Mouse (Mus musculus): ENCODE results near the gene Dpy19l1. TPM values are rescaled to one million over a fixed set of nuclear protein-coding genes. Genes with fewer than 3 reads are reported as not detected.

The Dpy19l1 gene
- polyA plus RNA-seq, 1 experiment from 2014 or later, result 9.3 TPM

DNA sequence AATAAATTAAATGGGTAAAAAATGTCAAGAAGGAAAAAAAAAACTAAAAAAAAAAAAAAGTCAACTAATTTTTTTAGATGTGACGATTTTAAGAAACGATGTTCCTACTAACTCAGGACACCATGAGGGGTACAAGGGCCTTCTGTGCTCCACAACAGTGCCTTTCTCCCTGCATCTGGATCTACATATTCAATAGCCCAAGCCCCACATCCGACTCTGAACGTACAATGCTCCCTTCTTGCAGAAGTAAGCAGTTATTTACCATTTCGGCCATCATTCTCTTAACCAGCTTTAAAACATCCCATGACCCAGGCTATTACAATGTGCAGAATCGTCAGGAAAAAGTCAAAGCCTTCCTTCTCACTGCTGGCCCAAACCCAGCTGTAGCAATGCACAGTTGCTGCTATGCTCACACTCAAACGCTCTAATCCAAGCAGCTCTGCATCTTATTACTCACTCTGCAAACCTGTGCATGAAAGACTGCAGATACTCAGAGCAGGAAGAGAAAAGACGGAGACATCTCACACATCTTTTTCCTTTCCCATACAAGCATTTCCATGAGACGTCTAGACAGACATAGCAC, 41.5 kb downstream of the Dpy19l1 start:
- no peak overlapping the region for H3K9ac ChIP-seq
- H3K4me1 ChIP-seq, result no peaks in the 10 kb centered on the region
- ATAC-seq (replicated peaks; ENCODE audit: low FRiP score), result no peak
- H3K4me2 ChIP-seq, result no peak overlapping the region
- no peak overlapping the region for H3K27ac ChIP-seq
- H3K36me3 ChIP-seq, result peaks cover 9% of the 10 kb centered on the region; the same call in 1 of the 2 replicates
- H3K4me3 ChIP-seq (replicated peaks), result no peak overlapping the region
- WGBS, result 90% methylated on average over 9 of the region's 9 CpGs
- no peaks in the 10 kb centered on the region for H3K27me3 ChIP-seq
- H3K9me3 ChIP-seq (replicated peaks), result no peaks in the 10 kb centered on the region

DNA sequence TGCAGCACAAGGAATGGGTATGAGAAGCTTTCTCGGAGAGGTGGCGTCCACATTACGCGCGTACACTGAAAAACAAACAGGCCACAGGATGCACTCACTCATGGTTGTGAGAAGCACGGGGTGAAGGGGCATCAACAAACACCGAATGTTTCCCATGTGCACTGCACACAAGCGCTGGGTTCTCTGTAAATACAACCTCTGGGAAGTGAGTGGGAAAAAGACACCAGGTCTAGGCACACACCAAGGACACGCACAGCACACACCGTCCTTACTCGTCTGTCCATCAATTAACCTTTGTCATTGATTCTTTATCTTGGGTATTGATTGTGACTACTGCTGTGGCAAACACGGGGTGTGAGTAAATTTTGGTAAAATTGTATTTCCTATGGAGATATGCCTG, 49.1 kb downstream of the Dpy19l1 start:
- H3K27me3 ChIP-seq, result no peaks in the 10 kb centered on the region
- H3K27ac ChIP-seq, result no peak overlapping the region
- 90% methylated on average over 12 of the region's 12 CpGs for WGBS
- H3K36me3 ChIP-seq, result peaks cover 6% of the 10 kb centered on the region; the same call in 1 of the 2 replicates
- no peaks in the 10 kb centered on the region for H3K4me1 ChIP-seq
- ATAC-seq (replicated peaks; ENCODE audit: low FRiP score), result no peak
- no peak overlapping the region for H3K9ac ChIP-seq
- H3K4me3 ChIP-seq (replicated peaks), result no peak overlapping the region
- no peaks in the 10 kb centered on the region for H3K9me3 ChIP-seq (replicated peaks)
- no peak overlapping the region for H3K4me2 ChIP-seq

DNA sequence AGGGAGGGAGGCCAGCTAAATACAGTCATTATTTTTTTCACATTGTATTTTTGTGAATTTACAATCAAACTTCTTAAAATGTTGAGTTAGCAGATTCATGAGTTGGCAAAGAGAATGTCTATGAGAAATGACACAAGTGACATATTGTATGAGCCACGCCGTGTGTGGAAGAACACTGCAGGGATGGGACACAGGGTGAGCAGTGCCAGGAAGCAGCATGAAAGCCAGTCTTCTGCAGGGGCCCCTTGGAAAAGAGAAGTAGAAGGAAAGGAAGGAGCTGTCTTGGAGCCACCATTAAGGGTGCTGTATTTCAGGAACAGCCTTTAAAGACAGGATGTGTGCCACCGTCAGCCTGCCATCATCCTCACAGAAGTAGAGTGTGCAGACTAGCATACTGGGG, 52.0 kb downstream of the Dpy19l1 start:
- H3K4me2 ChIP-seq, result no peak overlapping the region
- no peaks in the 10 kb centered on the region for H3K27me3 ChIP-seq
- H3K36me3 ChIP-seq, result peaks cover 13% of the 10 kb centered on the region
- no peaks in the 10 kb centered on the region for H3K4me1 ChIP-seq
- H3K4me3 ChIP-seq (replicated peaks), result no peak overlapping the region
- no peak overlapping the region for H3K27ac ChIP-seq
- ATAC-seq (replicated peaks; ENCODE audit: low FRiP score), result no peak
- WGBS, result 79% methylated on average over 3 of the region's 3 CpGs
- H3K9me3 ChIP-seq (replicated peaks), result no peaks in the 10 kb centered on the region
- no peak overlapping the region for H3K9ac ChIP-seq

DNA sequence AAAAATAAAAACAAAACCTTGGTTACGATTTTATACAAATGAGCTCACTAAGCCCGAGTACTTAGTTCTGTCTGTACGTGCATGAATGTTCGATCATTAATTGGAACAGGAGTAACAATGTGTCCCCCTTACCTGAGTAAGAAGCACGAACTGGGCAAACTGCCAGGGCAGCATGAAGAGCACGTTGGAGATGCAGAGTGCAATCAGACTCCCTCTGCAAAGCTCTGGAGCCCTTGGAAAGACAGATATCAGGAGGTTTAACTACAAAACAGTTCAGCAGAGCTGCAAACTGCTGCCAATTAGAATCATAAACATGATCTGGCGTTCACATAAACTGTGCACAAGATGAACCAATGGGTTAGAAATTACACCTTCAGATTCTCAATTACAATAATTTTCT, 52.4 kb downstream of the Dpy19l1 start:
- ATAC-seq (replicated peaks; ENCODE audit: low FRiP score), result no peak
- H3K36me3 ChIP-seq, result peaks cover 14% of the 10 kb centered on the region
- WGBS, result 83% methylated on average over 7 of the region's 7 CpGs
- no peak overlapping the region for H3K4me2 ChIP-seq
- H3K9ac ChIP-seq, result no peak overlapping the region
- H3K27me3 ChIP-seq, result no peaks in the 10 kb centered on the region
- no peak overlapping the region for H3K4me3 ChIP-seq (replicated peaks)
- no peaks in the 10 kb centered on the region for H3K9me3 ChIP-seq (replicated peaks)
- no peak overlapping the region for H3K27ac ChIP-seq
- H3K4me1 ChIP-seq, result no peaks in the 10 kb centered on the region

DNA sequence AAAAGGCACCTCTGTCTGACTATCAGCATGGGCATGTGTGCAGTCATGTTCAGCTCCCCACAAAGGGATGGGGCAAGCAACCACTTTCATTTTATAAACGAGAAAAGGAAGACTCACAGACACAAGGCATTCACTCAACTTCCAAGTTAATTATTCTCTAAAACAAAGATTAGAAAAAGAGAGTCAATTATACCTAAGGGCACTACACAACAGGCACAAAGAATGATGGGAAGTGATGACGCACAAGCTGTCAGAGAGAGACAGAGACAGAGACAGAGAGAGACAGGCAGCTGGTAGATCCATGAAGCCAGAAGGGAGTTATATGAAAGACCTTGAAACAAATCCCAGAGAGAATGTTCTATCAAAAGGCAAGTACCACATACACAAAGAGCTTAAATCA, 68.0 kb downstream of the Dpy19l1 start:
- 0 out of 2 replicates have a peak overlapping the region, but pooled peaks have one; percentile 37 for H3K27ac ChIP-seq
- H3K4me1 ChIP-seq, result 0 out of 2 replicates have a peak, but pooled peaks cover 4% of the 10 kb centered on the region
- no peaks in the 10 kb centered on the region for H3K9me3 ChIP-seq (replicated peaks)
- H3K4me3 ChIP-seq (replicated peaks), result no peak overlapping the region
- peaks cover 14% of the 10 kb centered on the region for H3K36me3 ChIP-seq
- no peaks in the 10 kb centered on the region for H3K27me3 ChIP-seq
- no peak for ATAC-seq (replicated peaks; ENCODE audit: low FRiP score)
- no peak overlapping the region for H3K4me2 ChIP-seq
- no peak overlapping the region for H3K9ac ChIP-seq
- WGBS, result 69% methylated on average over 2 of the region's 2 CpGs

DNA sequence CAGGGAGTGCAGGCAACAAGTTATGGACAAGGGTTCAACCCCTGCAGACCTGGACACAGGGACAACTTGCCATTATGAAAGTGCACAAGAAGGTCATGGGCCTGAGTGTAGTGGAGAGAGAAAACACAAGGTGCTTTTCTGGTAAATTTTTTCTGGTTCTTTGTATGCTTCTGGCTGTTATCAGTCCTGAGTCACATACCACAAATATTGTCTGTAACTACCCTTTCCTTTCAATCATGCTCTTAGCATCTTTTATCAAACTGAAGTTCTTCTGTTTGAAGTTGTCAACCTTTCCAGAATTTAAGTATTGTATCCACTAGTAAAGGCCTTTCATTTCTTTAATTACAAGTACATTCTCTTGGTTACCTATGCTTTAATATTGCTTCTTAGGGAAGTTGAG, 73.2 kb downstream of the Dpy19l1 start:
- H3K4me1 ChIP-seq, result 0 out of 2 replicates have a peak, but pooled peaks cover 3% of the 10 kb centered on the region
- no peak overlapping the region for H3K9ac ChIP-seq
- H3K9me3 ChIP-seq (replicated peaks), result no peaks in the 10 kb centered on the region

DNA sequence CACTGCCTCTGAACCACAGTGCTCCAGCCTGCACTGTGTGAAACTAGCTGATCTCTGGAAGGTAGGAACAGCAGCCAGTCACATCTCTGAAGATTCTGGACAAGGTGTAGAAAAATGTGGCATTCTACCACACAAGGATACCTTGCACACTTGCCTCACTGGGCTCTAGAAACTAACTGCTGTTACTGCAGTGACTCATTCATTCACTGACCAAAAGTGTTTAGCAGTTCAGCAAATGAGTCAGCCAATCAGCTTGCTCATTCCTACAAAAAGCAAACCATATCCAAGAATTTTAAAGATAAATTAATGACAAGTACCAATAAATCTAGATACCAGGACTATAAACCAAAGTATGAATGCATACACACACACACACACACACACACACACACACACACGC, 77.3 kb downstream of the Dpy19l1 start:
- Histone ChIP-seq H3K27me3 (no peaks in the 10 kb centered on the region), H3K4me2 (no peak overlapping the region), H3K4me3 (replicated peaks) (no peak overlapping the region), H3K4me1 (no peaks in the 10 kb centered on the region), H3K9me3 (replicated peaks) (no peaks in the 10 kb centered on the region), H3K9ac (no peak overlapping the region), H3K27ac (no peak overlapping the region), H3K36me3 (peaks cover 41% of the 10 kb centered on the region)
- 79% methylated on average over 1 of the region's 1 CpGs for WGBS
- ATAC-seq (replicated peaks; ENCODE audit: low FRiP score), result no peak

More for the DNA sequence above, 73.2 kb downstream of the Dpy19l1 start:
- no peak for ATAC-seq (replicated peaks; ENCODE audit: low FRiP score)
- Histone ChIP-seq H3K36me3 (peaks cover 13% of the 10 kb centered on the region; the same call in 1 of the 2 replicates), H3K27me3 (no peaks in the 10 kb centered on the region), H3K4me2 (no peak overlapping the region), H3K4me3 (replicated peaks) (no peak overlapping the region), H3K27ac (no peak overlapping the region)

DNA sequence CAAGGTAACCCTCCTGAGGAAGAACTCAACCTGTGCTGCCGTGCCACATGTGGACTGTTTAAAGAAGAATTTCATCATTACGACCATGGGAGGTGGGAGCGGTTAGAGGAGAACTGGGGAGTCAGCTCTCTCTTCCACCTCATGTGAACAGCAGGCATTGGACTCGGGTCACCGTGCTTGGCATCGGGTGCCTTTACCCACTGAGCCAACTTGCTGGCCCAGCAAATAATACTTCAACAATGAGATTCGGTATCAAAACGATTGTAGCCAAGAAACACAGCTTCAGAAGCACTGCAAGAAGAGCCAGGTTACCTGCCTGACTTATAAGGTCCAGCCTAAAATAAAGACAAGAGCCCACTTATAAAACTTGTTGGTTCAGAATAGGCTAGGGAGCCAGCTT, 79.7 kb downstream of the Dpy19l1 start:
- Histone ChIP-seq H3K27ac (no peak overlapping the region), H3K4me3 (replicated peaks) (no peak overlapping the region), H3K36me3 (peaks cover 54% of the 10 kb centered on the region), H3K4me2 (no peak overlapping the region), H3K4me1 (no peaks in the 10 kb centered on the region), H3K9me3 (replicated peaks) (no peaks in the 10 kb centered on the region), H3K9ac (no peak overlapping the region), H3K27me3 (no peaks in the 10 kb centered on the region)
- no peak for ATAC-seq (replicated peaks; ENCODE audit: low FRiP score)
- WGBS, result 94% methylated on average over 8 of the region's 8 CpGs

DNA sequence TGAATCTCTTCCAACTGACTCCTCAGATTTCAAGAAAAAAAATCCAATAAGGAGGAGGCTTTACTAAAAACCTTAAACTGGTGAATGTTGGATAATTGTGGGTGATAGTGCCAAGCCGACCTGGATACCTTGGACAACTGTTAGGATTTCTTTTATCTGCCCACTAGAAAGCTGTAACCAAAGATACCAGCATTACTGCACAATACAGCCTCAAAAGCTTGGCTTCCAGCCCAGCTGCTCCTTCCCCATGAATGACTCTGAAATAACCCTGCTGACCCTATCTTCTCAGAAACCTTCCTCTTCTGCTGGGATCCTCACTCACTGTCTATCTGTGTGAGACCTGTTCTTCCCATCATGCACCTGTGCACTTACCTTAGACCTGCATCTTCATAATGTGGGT, 81.1 kb downstream of the Dpy19l1 start:
- Histone ChIP-seq H3K4me3 (replicated peaks) (no peak overlapping the region), H3K4me1 (no peaks in the 10 kb centered on the region), H3K27ac (no peak overlapping the region), H3K36me3 (peaks cover 60% of the 10 kb centered on the region), H3K27me3 (no peaks in the 10 kb centered on the region), H3K9me3 (replicated peaks) (no peaks in the 10 kb centered on the region), H3K9ac (no peak overlapping the region), H3K4me2 (no peak overlapping the region)
- WGBS, result 72% methylated on average over 1 of the region's 1 CpGs
- ATAC-seq (replicated peaks; ENCODE audit: low FRiP score), result no peak

DNA sequence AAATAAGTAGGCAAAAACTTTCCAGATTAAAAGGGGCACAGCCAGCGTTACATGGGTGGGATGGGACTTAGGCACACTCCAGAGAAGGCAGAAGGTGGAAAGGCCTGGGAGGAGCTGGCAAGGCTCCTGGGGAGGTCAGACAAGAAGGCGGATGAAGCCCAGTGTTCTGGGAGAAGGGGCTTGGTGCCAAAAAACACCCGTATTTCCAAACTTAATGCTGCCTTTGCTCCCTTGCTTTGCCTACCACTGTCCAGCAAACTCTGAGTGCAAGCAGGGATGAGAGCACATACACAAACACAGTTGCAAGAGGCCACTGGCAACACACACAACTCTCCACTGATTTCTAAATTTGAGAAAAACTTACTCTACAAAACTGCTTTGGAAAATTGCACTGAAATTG, 81.7 kb downstream of the Dpy19l1 start:
- Histone ChIP-seq H3K4me1 (no peaks in the 10 kb centered on the region), H3K36me3 (peaks cover 60% of the 10 kb centered on the region), H3K4me2 (no peak overlapping the region), H3K9me3 (replicated peaks) (no peaks in the 10 kb centered on the region), H3K27ac (no peak overlapping the region), H3K4me3 (replicated peaks) (no peak overlapping the region), H3K27me3 (no peaks in the 10 kb centered on the region), H3K9ac (no peak overlapping the region)
- WGBS, result 92% methylated on average over 3 of the region's 3 CpGs
- no peak for ATAC-seq (replicated peaks; ENCODE audit: low FRiP score)

DNA sequence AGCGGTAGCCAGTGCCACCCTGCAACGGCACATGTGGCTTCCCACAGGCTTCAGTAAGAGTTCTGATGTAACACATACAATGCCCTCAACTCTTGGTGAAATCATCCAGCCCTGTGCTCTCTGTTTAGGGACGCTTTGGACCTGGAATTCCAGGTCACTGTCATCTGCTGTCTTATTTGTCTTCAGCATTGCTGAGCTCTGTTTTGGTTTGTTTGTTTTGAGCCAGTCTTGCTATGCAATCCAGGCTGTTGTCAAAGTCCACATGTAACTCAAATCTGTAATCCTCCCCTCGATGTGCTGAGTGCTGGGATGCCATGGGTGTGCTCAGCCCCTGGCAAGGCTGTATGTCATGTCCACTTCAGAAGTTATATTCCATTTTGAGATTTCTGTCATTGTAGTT, 82.8 kb downstream of the Dpy19l1 start:
- no peak for ATAC-seq (replicated peaks; ENCODE audit: low FRiP score)
- WGBS, result 96% methylated on average over 4 of the region's 4 CpGs
- no peak overlapping the region for H3K27ac ChIP-seq

DNA sequence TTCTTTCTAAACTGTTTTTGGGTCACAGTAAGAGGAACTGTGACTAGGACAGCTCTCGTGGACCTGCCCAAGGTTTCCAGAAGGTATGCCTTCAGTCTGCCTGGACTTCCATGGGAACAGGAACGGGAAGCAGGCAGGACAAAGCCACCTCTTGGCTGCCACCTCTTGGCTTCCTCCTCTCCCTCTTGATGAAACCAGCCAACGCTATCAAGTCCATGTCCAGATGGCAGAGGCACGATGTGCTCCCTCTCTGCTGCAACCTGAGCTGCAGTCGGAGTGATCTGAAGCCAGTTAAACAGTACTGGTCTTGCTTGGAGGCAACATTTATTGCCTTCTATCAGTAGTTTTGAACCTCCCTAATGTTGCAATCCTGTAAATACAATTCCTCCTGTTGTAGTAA, 84.7 kb downstream of the Dpy19l1 start:
- WGBS, result 91% methylated on average over 5 of the region's 5 CpGs
- peaks cover 51% of the 10 kb centered on the region for H3K36me3 ChIP-seq
- no peak overlapping the region for H3K9ac ChIP-seq
- no peak overlapping the region for H3K27ac ChIP-seq
- H3K4me2 ChIP-seq, result no peak overlapping the region
- no peak overlapping the region for H3K4me3 ChIP-seq (replicated peaks)
- H3K4me1 ChIP-seq, result no peaks in the 10 kb centered on the region
- no peaks in the 10 kb centered on the region for H3K27me3 ChIP-seq
- H3K9me3 ChIP-seq (replicated peaks), result no peaks in the 10 kb centered on the region
- no peak for ATAC-seq (replicated peaks; ENCODE audit: low FRiP score)

More for the DNA sequence above, 82.8 kb downstream of the Dpy19l1 start:
- H3K9ac ChIP-seq, result no peak overlapping the region
- no peaks in the 10 kb centered on the region for H3K9me3 ChIP-seq (replicated peaks)
- H3K36me3 ChIP-seq, result peaks cover 56% of the 10 kb centered on the region
- no peak overlapping the region for H3K4me2 ChIP-seq
- H3K4me3 ChIP-seq (replicated peaks), result no peak overlapping the region
- H3K27me3 ChIP-seq, result no peaks in the 10 kb centered on the region
- no peaks in the 10 kb centered on the region for H3K4me1 ChIP-seq

DNA sequence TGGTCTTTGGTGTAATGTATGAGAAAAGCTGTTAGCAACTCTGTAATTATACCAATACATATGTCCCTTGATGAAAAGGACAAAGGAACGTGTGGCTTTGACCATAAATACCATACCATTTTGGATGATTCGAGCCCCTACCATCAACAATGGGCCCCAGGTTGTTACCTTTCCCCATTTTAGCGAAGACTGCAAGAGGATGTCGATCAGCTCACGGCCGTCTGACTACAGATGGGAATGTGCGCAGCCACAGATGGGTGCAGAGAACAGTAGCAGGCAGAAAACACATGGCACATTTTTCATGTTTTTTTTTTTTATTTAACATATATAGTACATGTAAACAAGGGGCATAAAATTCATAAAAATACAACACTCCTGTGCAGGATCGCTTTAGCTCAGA, 91.5 kb downstream of the Dpy19l1 start:
- Histone ChIP-seq H3K27ac (no peak overlapping the region), H3K27me3 (no peaks in the 10 kb centered on the region), H3K9me3 (replicated peaks) (no peaks in the 10 kb centered on the region), H3K4me3 (replicated peaks) (no peak overlapping the region), H3K4me1 (no peaks in the 10 kb centered on the region), H3K9ac (no peak overlapping the region), H3K36me3 (peaks cover 16% of the 10 kb centered on the region), H3K4me2 (no peak overlapping the region)
- no peak for ATAC-seq (replicated peaks; ENCODE audit: low FRiP score)
- 94% methylated on average over 8 of the region's 8 CpGs for WGBS

All from kidney, embryonic 15.5 days (tissue).